Mouse (Mus musculus) gastrocnemius, adult 8-10 months (tissue): ENCODE data around the gene Ift52. TPM values are rescaled to one million over a fixed set of nuclear protein-coding genes. Genes with fewer than 3 reads are reported as not detected.

ENCODE experiments used
- DNase-seq, 2 experiments: peaks; one replicate each; pipeline ENCODE4 v3.0.0; 2022; ENCODE audit warnings: low spot score in 2 of 2
- total RNA-seq, 4 experiments: library from RNA; stranded (reverse); gene quantifications; 2 replicates each; pipeline ENCODE4 v1.2.4; 2022

The Ift52 gene
- total RNA-seq: 10 to 100 TPM; 16.3 to 17.8 (median 17.7) TPM

- peak; percentile 66 to 74 for DNase-seq
These were observed at the start of gene Ift52 for GRCm38 (mm10) chr2:163016916-163017743. Gene Ift52, plus strand, starts transcription at chr2:163017354.

- no peak for DNase-seq
These were observed 48.8 kb upstream of the Ift52 start for GRCm38 (mm10) chr2:162968357-162968756.

GRCm38 (mm10) chr2:162969101-162969500, 48.1 kb upstream of the Ift52 start:
- DNase-seq: no peak

GRCm38 (mm10) chr2:162970896-162971295, 46.3 kb upstream of the Ift52 start:
- no peak for DNase-seq

- DNase-seq: no peak
These were observed 44.4 kb upstream of the Ift52 start for GRCm38 (mm10) chr2:162972752-162973151.

GRCm38 (mm10) chr2:162973206-162973605, 43.9 kb upstream of the Ift52 start:
- DNase-seq: no peak

GRCm38 (mm10) chr2:162973637-162974036, 43.5 kb upstream of the Ift52 start:
- DNase-seq: no peak

GRCm38 (mm10) chr2:162975157-162975775, 41.9 kb upstream of the Ift52 start:
- peak in 1 of 2 experiments; percentile 13 for DNase-seq

- no peak for DNase-seq
These were observed 41.2 kb upstream of the Ift52 start for GRCm38 (mm10) chr2:162976001-162976400.

GRCm38 (mm10) chr2:162984381-162984780, 32.8 kb upstream of the Ift52 start:
- no peak for DNase-seq

- DNase-seq: no peak
These were observed 31.2 kb upstream of the Ift52 start for GRCm38 (mm10) chr2:162985923-162986322.

- DNase-seq: no peak
These were observed 30.4 kb upstream of the Ift52 start for GRCm38 (mm10) chr2:162986764-162987163.

GRCm38 (mm10) chr2:162987218-162987617, 29.9 kb upstream of the Ift52 start, which contains the start of gene Sgk2:
Gene Sgk2, plus strand, starts transcription at chr2:162987330.
- no peak for DNase-seq

- DNase-seq: no peak
These were observed 28.9 kb upstream of the Ift52 start for GRCm38 (mm10) chr2:162988235-162988634.

- no peak for DNase-seq
These were observed 25.6 kb upstream of the Ift52 start for GRCm38 (mm10) chr2:162991394-162992083.

GRCm38 (mm10) chr2:162992084-162992437, 25.1 kb upstream of the Ift52 start:
- DNase-seq: no peak

GRCm38 (mm10) chr2:162993881-162994616, 23.1 kb upstream of the Ift52 start:
- DNase-seq: no peak

- DNase-seq: peak in 1 of 2 experiments; percentile 30
These were observed 18.5 kb upstream of the Ift52 start for GRCm38 (mm10) chr2:162998528-162999230.

GRCm38 (mm10) chr2:162999744-163000143, 17.4 kb upstream of the Ift52 start:
- DNase-seq: no peak

GRCm38 (mm10) chr2:163001071-163001470, 16.1 kb upstream of the Ift52 start:
- no peak for DNase-seq

- DNase-seq: no peak
These were observed 9.9 kb upstream of the Ift52 start for GRCm38 (mm10) chr2:163007299-163007698.
